Mouse (Mus musculus): Measurements from ENCODE around the gene Ppil4. TPM values are rescaled to one million over a fixed set of nuclear protein-coding genes. Genes with fewer than 3 reads are reported as not detected.
"Not testable (repeated sequence)": the region's sequence is repeated elsewhere in the genome, so short reads cannot be mapped to it uniquely, and the experiment has no call there.

The Ppil4 gene
- polyA plus RNA-seq (2011; ENCODE audit: insufficient read depth, insufficient read length, low read depth, missing spikeins), result 42.3 and 42.7 TPM in 2 replicates

DNA sequence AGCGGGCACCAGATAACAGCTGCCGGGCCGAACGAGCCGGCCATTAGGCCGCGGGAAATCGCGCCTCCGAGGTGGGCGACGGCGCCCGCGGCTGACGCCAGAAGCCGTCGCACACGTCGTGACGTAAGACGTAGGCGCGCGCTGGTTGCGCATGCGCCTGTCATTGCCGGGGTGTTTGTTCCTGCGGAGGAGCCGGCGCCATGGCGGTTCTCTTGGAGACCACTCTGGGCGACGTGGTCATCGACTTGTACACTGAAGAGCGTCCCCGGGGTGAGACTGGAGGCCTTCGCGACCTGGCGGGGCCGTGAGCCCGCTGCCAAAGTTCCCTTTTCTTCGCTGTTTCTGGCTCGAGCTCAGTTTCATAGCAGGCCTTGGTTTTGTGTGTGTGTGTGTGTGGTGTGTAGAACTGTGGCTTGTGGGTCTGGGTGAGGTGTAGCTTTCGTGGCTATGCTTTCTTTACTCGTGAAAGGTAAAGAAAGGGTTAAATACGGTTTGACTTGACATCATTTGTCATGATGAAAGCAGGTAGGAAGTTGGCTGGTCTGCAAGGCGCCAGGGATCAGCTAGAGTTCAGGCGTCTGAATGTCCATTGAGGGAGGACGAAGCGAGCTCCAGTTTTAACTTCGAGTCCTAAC, at the start of gene Ppil4, which contains the start of gene Ginm1:
Gene Ppil4 (plus strand): TSS at position 141 of the 635 bp plus-strand sequence.
Gene Ginm1 (minus strand): TSS at position 74 of the 635 bp plus-strand sequence.
- TF ChIP-seq CTCF (IDR thresholded peaks at IDR 0.05; ENCODE audit: low read depth, low read length) (no peak), POLR2A (IDR thresholded peaks at IDR 0.05; ENCODE audit: insufficient read depth, low read length) (peak; percentile 70), EP300 (IDR thresholded peaks at IDR 0.05; ENCODE audit: insufficient read depth, low read depth, low read length) (0 out of 2 replicates have a peak, but pooled peaks have one; percentile 46)
- no peaks in the 10 kb centered on the region for H3K9me3 ChIP-seq (replicated peaks; ENCODE audit: control insufficient read depth, insufficient read depth, low read length, poor library complexity, severe bottlenecking)
- H3K27ac ChIP-seq (ENCODE audit: insufficient read depth, low read length), result no peak within 1 kb of the TSS
- peaks cover 20% of the 10 kb centered on the region for H3K36me3 ChIP-seq (ENCODE audit: control insufficient read depth, insufficient read depth, low read length, poor library complexity, severe bottlenecking)
- H3K27me3 ChIP-seq (ENCODE audit: control insufficient read depth, insufficient read depth, low read length, poor library complexity, severe bottlenecking), result no peaks in the 10 kb centered on the region
- H3K4me1 ChIP-seq (ENCODE audit: control insufficient read depth, insufficient read depth, low read length), result no peaks in the 10 kb centered on the region
- H3K9ac ChIP-seq (ENCODE audit: low read depth, poor library complexity, severe bottlenecking), result peak within 1 kb of the TSS; percentile 81
- peak within 1 kb of the TSS; percentile 96 for H3K4me3 ChIP-seq (ENCODE audit: low read depth, low read length)

DNA sequence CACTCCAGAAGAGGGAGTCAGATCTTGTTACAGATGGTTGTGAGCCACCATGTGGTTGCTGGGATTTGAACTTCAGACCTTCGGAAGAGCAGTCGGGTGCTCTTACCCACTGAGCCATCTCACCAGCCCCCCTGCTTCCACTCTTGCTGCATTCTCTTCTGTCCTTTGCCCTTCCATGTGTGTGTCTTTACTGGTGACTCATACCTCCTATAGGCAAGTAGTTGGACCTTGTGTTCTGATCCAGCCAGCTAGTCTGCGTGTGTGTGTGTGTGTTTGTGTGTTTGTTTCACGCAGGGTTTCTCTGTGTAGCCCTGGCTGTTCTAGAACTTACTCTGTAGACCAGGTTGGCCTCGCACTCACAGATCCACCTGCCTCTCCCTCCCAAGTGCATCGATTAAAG, 47.2 kb upstream of the Ppil4 start:
- not testable (repeated sequence) for H3K9me3 ChIP-seq (replicated peaks; ENCODE audit: control insufficient read depth, insufficient read depth, low read length, poor library complexity, severe bottlenecking); H3K27me3 ChIP-seq (ENCODE audit: control insufficient read depth, insufficient read depth, low read length, poor library complexity, severe bottlenecking); H3K27ac ChIP-seq (ENCODE audit: insufficient read depth, low read length); H3K4me3 ChIP-seq (ENCODE audit: low read depth, low read length); H3K9ac ChIP-seq (ENCODE audit: low read depth, poor library complexity, severe bottlenecking); H3K4me1 ChIP-seq (ENCODE audit: control insufficient read depth, insufficient read depth, low read length)
- peaks cover 32% of the 10 kb centered on the region for H3K36me3 ChIP-seq (ENCODE audit: control insufficient read depth, insufficient read depth, low read length, poor library complexity, severe bottlenecking)

DNA sequence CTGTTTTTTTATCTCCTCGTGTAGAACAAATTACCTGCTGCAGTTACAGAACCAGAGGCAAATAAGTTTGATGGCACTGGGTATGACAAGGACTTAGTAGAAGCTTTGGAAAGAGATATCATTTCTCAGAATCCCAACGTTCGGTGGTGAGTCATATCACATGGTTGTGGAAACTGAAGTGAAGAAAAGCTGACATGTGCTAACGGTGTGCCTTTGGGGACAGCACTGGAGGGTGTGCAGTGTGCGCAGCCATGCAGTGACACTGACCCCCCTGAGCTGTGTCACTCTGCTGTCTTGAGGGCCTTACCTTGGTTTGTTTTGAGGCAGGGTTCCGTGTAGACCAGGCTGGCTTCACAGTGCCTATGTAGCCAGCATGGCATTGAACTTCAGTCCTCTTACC, 43.9 kb upstream of the Ppil4 start:
- Histone ChIP-seq H3K4me1 (ENCODE audit: control insufficient read depth, insufficient read depth, low read length) (no peaks in the 10 kb centered on the region), H3K9me3 (replicated peaks; ENCODE audit: control insufficient read depth, insufficient read depth, low read length, poor library complexity, severe bottlenecking) (peaks cover 8% of the 10 kb centered on the region; the same call in 1 of the 2 replicates), H3K27ac (ENCODE audit: insufficient read depth, low read length) (no peak overlapping the region), H3K9ac (ENCODE audit: low read depth, poor library complexity, severe bottlenecking) (no peak overlapping the region), H3K4me3 (ENCODE audit: low read depth, low read length) (no peak overlapping the region), H3K27me3 (ENCODE audit: control insufficient read depth, insufficient read depth, low read length, poor library complexity, severe bottlenecking) (no peaks in the 10 kb centered on the region), H3K36me3 (ENCODE audit: control insufficient read depth, insufficient read depth, low read length, poor library complexity, severe bottlenecking) (peaks cover 39% of the 10 kb centered on the region)
- TF ChIP-seq CTCF (IDR thresholded peaks at IDR 0.05; ENCODE audit: low read depth, low read length) (no peak), POLR2A (IDR thresholded peaks at IDR 0.05; ENCODE audit: insufficient read depth, low read length) (no peak), EP300 (IDR thresholded peaks at IDR 0.05; ENCODE audit: insufficient read depth, low read depth, low read length) (no peak)

DNA sequence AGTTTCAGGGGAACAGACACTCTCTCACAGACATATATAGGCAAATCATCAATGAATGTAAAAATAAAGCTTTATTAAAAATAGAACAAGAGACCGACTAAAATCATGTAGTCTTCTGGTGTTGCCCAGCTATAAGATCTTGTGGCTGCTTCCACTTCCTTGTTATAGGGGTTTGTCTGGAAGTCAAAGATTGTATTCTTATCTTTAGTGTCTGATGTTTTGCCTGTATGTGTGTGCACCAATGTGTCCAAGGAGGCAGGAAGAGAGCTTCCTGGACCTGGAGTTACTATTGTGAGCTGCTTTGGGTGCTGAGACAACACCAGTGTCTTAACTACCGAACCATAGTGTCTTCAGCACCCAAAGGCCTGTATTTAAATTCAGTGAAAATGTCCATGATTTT, 35.1 kb upstream of the Ppil4 start:
- H3K36me3 ChIP-seq (ENCODE audit: control insufficient read depth, insufficient read depth, low read length, poor library complexity, severe bottlenecking), result peaks cover 30% of the 10 kb centered on the region
- H3K9ac ChIP-seq (ENCODE audit: low read depth, poor library complexity, severe bottlenecking), result no peak overlapping the region

DNA sequence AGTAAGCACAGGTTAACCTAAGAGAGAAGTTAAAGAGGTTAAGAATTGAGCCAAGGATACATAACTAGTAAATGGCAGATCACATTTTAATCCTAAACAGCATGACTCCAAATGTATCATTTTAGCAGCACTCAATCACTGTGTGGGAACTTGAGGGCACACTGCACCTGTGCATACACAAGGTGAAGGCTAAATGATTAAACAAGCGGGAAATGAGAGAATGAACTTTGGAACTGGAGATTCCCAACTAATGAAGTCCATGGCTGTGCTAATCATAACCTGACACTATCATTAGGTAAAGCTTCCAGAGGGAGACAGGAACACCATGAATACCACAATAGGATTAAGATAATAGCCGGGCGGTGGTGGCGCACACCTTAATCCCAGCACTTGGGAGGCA, 20.3 kb upstream of the Ppil4 start:
- Histone ChIP-seq H3K4me1 (ENCODE audit: control insufficient read depth, insufficient read depth, low read length) (no peaks in the 10 kb centered on the region), H3K9me3 (replicated peaks; ENCODE audit: control insufficient read depth, insufficient read depth, low read length, poor library complexity, severe bottlenecking) (no peaks in the 10 kb centered on the region), H3K4me3 (ENCODE audit: low read depth, low read length) (no peak overlapping the region), H3K36me3 (ENCODE audit: control insufficient read depth, insufficient read depth, low read length, poor library complexity, severe bottlenecking) (peaks cover 5% of the 10 kb centered on the region; the same call in 1 of the 2 replicates), H3K27ac (ENCODE audit: insufficient read depth, low read length) (no peak overlapping the region), H3K9ac (ENCODE audit: low read depth, poor library complexity, severe bottlenecking) (no peak overlapping the region), H3K27me3 (ENCODE audit: control insufficient read depth, insufficient read depth, low read length, poor library complexity, severe bottlenecking) (no peaks in the 10 kb centered on the region)
- TF ChIP-seq EP300 (IDR thresholded peaks at IDR 0.05; ENCODE audit: insufficient read depth, low read depth, low read length) (no peak), CTCF (IDR thresholded peaks at IDR 0.05; ENCODE audit: low read depth, low read length) (no peak), POLR2A (IDR thresholded peaks at IDR 0.05; ENCODE audit: insufficient read depth, low read length) (no peak)

More for the DNA sequence above, 35.1 kb upstream of the Ppil4 start:
- Histone ChIP-seq H3K27ac (ENCODE audit: insufficient read depth, low read length) (no peak overlapping the region), H3K4me1 (ENCODE audit: control insufficient read depth, insufficient read depth, low read length) (no peaks in the 10 kb centered on the region), H3K9me3 (replicated peaks; ENCODE audit: control insufficient read depth, insufficient read depth, low read length, poor library complexity, severe bottlenecking) (no peaks in the 10 kb centered on the region), H3K27me3 (ENCODE audit: control insufficient read depth, insufficient read depth, low read length, poor library complexity, severe bottlenecking) (no peaks in the 10 kb centered on the region), H3K4me3 (ENCODE audit: low read depth, low read length) (no peak overlapping the region)
- TF ChIP-seq EP300 (IDR thresholded peaks at IDR 0.05; ENCODE audit: insufficient read depth, low read depth, low read length) (no peak), CTCF (IDR thresholded peaks at IDR 0.05; ENCODE audit: low read depth, low read length) (no peak), POLR2A (IDR thresholded peaks at IDR 0.05; ENCODE audit: insufficient read depth, low read length) (no peak)

DNA sequence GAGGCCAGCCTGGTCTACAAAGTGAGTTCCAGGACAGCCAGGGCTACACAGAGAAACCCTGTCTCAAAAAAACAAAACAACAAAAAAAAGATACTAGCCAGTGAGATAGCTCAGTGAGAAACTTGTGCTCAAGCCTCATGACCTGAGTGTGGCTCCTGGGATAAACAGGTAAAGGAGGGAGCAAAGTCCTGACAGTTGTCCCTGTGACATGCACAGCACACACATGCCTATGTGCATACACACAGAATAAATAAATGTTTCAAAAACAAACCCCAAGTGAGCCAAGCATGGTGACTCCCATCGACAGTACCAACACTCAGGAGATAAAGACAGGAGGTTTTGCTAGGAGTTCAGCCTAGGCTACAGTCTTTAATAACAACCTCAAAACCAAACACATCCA, 19.9 kb upstream of the Ppil4 start:
- Histone ChIP-seq H3K36me3 (ENCODE audit: control insufficient read depth, insufficient read depth, low read length, poor library complexity, severe bottlenecking) (peaks cover 5% of the 10 kb centered on the region; the same call in 1 of the 2 replicates), H3K9me3 (replicated peaks; ENCODE audit: control insufficient read depth, insufficient read depth, low read length, poor library complexity, severe bottlenecking) (no peaks in the 10 kb centered on the region), H3K4me3 (ENCODE audit: low read depth, low read length) (no peak overlapping the region), H3K27me3 (ENCODE audit: control insufficient read depth, insufficient read depth, low read length, poor library complexity, severe bottlenecking) (no peaks in the 10 kb centered on the region), H3K27ac (ENCODE audit: insufficient read depth, low read length) (no peak overlapping the region), H3K9ac (ENCODE audit: low read depth, poor library complexity, severe bottlenecking) (no peak overlapping the region), H3K4me1 (ENCODE audit: control insufficient read depth, insufficient read depth, low read length) (no peaks in the 10 kb centered on the region)
- TF ChIP-seq POLR2A (IDR thresholded peaks at IDR 0.05; ENCODE audit: insufficient read depth, low read length) (no peak), EP300 (IDR thresholded peaks at IDR 0.05; ENCODE audit: insufficient read depth, low read depth, low read length) (no peak), CTCF (IDR thresholded peaks at IDR 0.05; ENCODE audit: low read depth, low read length) (no peak)

All from ES-Bruce4 (cell line).